Mouse (Mus musculus) kidney, postnatal 0 days (tissue): ENCODE results near the gene Adcyap1r1. TPM values are rescaled to one million over a fixed set of nuclear protein-coding genes. Genes with fewer than 3 reads are reported as not detected.

Experiments
- ATAC-seq: fragments of 200-750 bp; cut with Nextera tagmentation; replicated peaks from 2 replicates; pipeline ENCODE4 v1.8.0; 2017; ENCODE audit warnings: low read depth, moderate number of reproducible peaks, moderate TSS enrichment, moderate library complexity; ENCODE audit not compliant: low FRiP score
- DNase-seq: peaks from one replicate; pipeline ENCODE4 v3.0.0-alpha.2; 2016; ENCODE audit warnings: low spot score
- H3K27ac ChIP-seq: fragments of 300-500 bp; sonication (generic); 2 replicates; pipeline ENCODE4 v1.5.1; 2014; ENCODE audit warnings: mild to moderate bottlenecking
- H3K27me3 ChIP-seq: fragments of 300-500 bp; sonication (generic); 2 replicates; pipeline ENCODE4 v1.6.1; 2014; ENCODE audit warnings: low read length, mixed read lengths; ENCODE audit not compliant: insufficient read depth
- H3K36me3 ChIP-seq: fragments of 300-500 bp; sonication (generic); 2 replicates; pipeline ENCODE4 v1.6.1; 2014; ENCODE audit warnings: low read length, mixed read lengths; ENCODE audit not compliant: insufficient read depth
- H3K4me1 ChIP-seq: fragments of 300-500 bp; sonication (generic); replicated peaks from 2 replicates; pipeline ENCODE4 v1.6.1; 2014; ENCODE audit warnings: antibody characterized with exemption, low read length, mixed read lengths; ENCODE audit not compliant: insufficient read depth
- H3K4me2 ChIP-seq: fragments of 300-500 bp; sonication (generic); 2 replicates; pipeline ENCODE4 v1.6.1; 2014; ENCODE audit warnings: mild to moderate bottlenecking, low read length, moderate library complexity, mixed read lengths
- H3K4me3 ChIP-seq: fragments of 300-500 bp; sonication (generic); replicated peaks from 2 replicates; pipeline ENCODE4 v1.5.1; 2014; ENCODE audit warnings: low read depth, low read length
- H3K9ac ChIP-seq: fragments of 300-500 bp; sonication (generic); 2 replicates; pipeline ENCODE4 v1.6.1; 2014; ENCODE audit warnings: low read depth, low read length
- H3K9me3 ChIP-seq: fragments of 300-500 bp; sonication (generic); replicated peaks from 2 replicates; pipeline ENCODE4 v1.6.1; 2016; ENCODE audit warnings: low read length, inconsistent platforms, mixed read lengths
- CTCF ChIP-seq: IDR thresholded peaks from 2 replicates; pipeline ENCODE4 v1.5.1; 2016; ENCODE audit warnings: antibody characterized with exemption, low read depth, mild to moderate bottlenecking, moderate library complexity
- WGBS: fragments of 180-500 bp; shearing (Covaris S2); extraction: QIAGEN DNeasy Blood & Tissue Kit; methylation state at CpG from one replicate; pipeline ENCODE4 v1.1.7; 2014; 5-methylcytosine and 5-hydroxymethylcytosine counted together
- polyA plus RNA-seq: library from polyadenylated mRNA; unstranded; fragments of >200 nt; fragmentation: Nextera tagmentation; extraction: Ambion mirVana; gene quantifications from 2 replicates; pipeline ENCODE4 v1.2.1, GENCODE M21; 2015

The Adcyap1r1 gene
- polyA plus RNA-seq, 1 experiment from 2014 or later, result 1.2 TPM

DNA sequence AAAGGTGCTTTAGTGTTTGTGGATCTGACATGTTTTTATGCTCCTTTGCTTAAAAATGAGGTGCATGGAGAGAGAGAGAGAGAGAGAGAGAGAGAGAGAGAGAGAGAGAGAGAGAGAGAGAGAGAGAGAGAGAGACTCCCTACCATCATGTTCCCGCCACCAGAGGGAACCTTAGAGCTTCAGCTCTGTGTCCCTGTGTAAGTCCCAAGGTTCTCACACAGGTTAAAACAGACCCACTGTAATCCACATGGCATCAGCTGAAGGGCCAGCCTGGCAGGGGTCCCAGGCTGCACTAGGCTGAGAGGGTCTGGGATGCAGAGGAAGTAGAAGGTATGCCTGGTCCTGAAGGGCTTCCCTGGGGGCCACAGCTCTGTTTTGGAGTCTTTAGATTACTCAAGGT lies 6.4 kb downstream of the Adcyap1r1 start:
- no peak overlapping the region for H3K4me2 ChIP-seq
- H3K4me1 ChIP-seq, result no peaks in the 10 kb centered on the region
- peak; percentile 19; the same call in 1 of the 2 replicates for TF ChIP-seq CTCF
- 18% methylated on average over 1 of the region's 1 CpGs for WGBS
- no peak overlapping the region for H3K4me3 ChIP-seq
- no peak overlapping the region for H3K27ac ChIP-seq
- H3K27me3 ChIP-seq, result no peaks in the 10 kb centered on the region
- H3K9ac ChIP-seq, result no peak overlapping the region
- no peak for DNase-seq
- no peak for ATAC-seq
- no peaks in the 10 kb centered on the region for H3K9me3 ChIP-seq
- H3K36me3 ChIP-seq, result no peaks in the 10 kb centered on the region

DNA sequence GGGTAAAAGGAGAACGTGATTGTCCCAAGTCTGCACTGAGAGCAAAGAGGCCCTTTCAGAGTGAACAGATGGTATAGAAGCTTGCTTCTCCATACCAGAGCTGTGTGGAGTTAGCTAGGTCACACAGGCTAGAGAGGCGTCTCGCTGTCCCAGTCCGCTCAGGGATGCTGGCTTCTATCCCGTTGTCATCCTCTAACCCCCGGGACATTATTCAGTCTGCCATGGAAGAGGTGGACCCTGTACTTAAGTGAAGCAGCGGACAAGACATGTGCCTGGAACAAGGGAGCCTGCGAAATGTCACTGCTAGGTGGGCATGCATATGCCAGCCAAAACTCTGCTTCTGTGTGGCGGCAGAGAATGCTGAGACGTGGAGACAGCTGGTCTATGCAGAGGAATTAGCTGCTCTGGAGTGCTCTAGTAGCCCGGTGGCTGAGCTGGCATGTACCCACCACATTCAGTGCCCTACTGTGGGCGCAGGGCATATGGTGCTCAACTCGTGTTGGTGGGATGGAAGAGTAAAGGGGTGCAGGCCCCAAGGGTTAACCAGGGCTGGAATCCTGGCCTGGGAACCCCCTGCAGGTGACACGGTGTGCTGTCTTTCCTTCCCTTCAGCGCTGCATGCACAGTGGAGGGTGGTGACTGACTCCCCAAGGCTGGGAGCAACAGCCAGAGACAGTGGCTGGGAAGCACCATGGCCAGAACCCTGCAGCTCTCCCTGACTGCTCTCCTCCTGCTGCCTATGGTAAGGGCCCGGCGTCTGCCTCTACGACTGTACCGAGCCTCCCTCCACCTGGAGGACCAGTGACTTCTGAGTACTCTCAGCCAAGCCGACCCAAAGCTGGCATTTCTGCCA lies 8.0 kb downstream of the Adcyap1r1 start:
- no peaks in the 10 kb centered on the region for H3K9me3 ChIP-seq
- H3K4me1 ChIP-seq, result no peaks in the 10 kb centered on the region
- H3K4me2 ChIP-seq, result no peak overlapping the region
- ATAC-seq (no peak), DNase-seq (no peak)
- TF ChIP-seq CTCF, result no peak
- H3K27ac ChIP-seq, result no peak overlapping the region
- H3K27me3 ChIP-seq, result no peaks in the 10 kb centered on the region
- WGBS, result 86% methylated on average over 20 of the region's 20 CpGs
- H3K9ac ChIP-seq, result no peak overlapping the region
- H3K4me3 ChIP-seq, result no peak overlapping the region
- no peaks in the 10 kb centered on the region for H3K36me3 ChIP-seq

DNA sequence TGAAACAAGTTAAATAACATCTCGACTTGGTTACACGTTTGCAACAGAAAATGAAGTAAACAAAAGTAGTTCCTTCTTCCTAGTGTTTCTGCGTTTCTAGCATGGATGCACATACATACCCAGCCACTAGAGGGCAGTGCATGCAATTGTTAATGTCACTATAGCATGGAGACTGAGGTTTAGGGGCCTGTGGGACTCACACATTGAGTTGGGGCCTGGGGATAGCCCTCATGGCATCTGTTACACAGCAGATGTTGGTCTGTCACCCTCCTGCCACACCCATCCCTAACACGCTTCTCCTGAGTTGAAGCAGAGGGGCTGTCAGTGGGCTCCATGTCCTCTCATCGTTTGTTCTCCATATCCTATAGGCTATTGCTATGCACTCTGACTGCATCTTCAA lies 9.4 kb downstream of the Adcyap1r1 start:
- WGBS, result 68% methylated on average over 5 of the region's 5 CpGs
- DNase-seq, result no peak

DNA sequence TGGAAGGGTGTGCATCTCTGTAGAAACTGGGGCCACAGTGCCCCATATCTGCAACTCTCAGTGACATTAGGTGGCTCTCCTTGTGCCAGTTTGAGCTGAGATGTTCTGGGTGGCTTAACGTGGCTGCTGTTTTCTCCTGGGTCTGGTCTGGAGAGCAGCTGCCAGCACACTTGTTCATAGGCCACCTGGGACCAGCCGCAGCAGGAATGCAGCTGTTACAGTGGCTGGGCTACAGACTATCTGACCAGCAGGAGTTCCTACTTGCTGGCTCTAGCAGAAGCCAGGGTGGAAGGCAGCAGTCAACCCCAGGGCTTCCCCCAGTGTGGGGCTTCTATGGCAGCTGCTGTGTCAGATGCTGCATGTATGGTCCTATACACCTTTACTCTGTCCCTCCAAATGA lies 9.9 kb downstream of the Adcyap1r1 start:
- Histone ChIP-seq H3K36me3 (no peaks in the 10 kb centered on the region), H3K4me2 (no peak overlapping the region), H3K27me3 (no peaks in the 10 kb centered on the region), H3K9ac (no peak overlapping the region), H3K4me1 (no peaks in the 10 kb centered on the region), H3K4me3 (no peak overlapping the region), H3K27ac (no peak overlapping the region), H3K9me3 (no peaks in the 10 kb centered on the region)
- WGBS, result 77% methylated on average over 2 of the region's 2 CpGs
- ATAC-seq (no peak), DNase-seq (no peak)
- no peak for TF ChIP-seq CTCF

More for the DNA sequence above, 9.4 kb downstream of the Adcyap1r1 start:
- no peak overlapping the region for H3K4me2 ChIP-seq
- H3K27me3 ChIP-seq, result no peaks in the 10 kb centered on the region
- H3K36me3 ChIP-seq, result no peaks in the 10 kb centered on the region
- H3K4me3 ChIP-seq, result no peak overlapping the region
- no peak overlapping the region for H3K9ac ChIP-seq
- TF ChIP-seq CTCF, result peak; percentile 61
- H3K4me1 ChIP-seq, result no peaks in the 10 kb centered on the region
- no peak for ATAC-seq
- H3K27ac ChIP-seq, result no peak overlapping the region
- no peaks in the 10 kb centered on the region for H3K9me3 ChIP-seq

DNA sequence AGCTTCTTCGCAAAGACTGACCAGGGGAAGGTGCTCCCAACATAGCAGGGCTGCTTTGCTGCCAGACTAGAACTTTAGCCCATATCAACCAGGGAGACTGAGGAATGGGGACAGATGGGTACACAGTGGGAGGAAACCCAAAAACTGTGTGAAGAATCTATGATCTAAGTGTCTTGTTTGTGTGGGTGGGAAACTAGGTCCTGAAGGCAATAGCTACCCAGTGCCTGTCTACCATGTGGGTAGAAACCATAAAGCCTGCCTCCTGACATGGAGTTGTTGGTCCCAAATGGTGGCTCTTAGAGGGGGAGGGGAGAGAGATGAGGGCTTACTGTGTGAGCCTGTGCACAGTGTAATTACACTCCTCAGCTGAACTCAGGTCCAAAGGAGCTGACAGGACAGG lies 10.6 kb downstream of the Adcyap1r1 start:
- no peaks in the 10 kb centered on the region for H3K27me3 ChIP-seq
- H3K4me2 ChIP-seq, result no peak overlapping the region
- no peak for TF ChIP-seq CTCF
- H3K4me1 ChIP-seq, result no peaks in the 10 kb centered on the region
- ATAC-seq (no peak), DNase-seq (no peak)
- no peak overlapping the region for H3K27ac ChIP-seq
- no peak overlapping the region for H3K4me3 ChIP-seq
- no peaks in the 10 kb centered on the region for H3K9me3 ChIP-seq
- 97% methylated on average over 1 of the region's 1 CpGs for WGBS
- H3K36me3 ChIP-seq, result no peaks in the 10 kb centered on the region
- no peak overlapping the region for H3K9ac ChIP-seq

DNA sequence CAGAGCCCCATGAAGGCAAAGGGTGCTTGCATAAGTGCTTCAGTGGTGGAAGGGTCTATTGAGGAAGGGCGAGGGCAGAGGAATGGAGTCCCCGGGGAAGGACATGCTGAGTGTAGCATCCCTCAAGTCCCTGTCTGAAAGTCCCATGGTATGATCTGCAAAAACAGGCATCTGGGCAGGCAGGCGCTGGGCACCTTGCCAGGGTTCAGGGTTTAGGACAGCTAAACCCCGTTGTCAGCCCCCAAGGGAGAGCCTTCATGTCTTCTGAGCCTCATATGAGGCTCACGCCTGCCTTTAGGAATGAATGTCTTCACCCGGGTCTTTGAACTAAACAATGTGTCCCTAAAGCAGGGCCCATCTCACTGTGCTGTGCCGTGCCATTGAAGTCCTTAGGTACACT lies 12.2 kb downstream of the Adcyap1r1 start:
- H3K9ac ChIP-seq, result no peak overlapping the region
- no peaks in the 10 kb centered on the region for H3K36me3 ChIP-seq
- H3K9me3 ChIP-seq, result no peaks in the 10 kb centered on the region
- H3K27ac ChIP-seq, result no peak overlapping the region
- no peak overlapping the region for H3K4me3 ChIP-seq
- TF ChIP-seq CTCF, result no peak
- ATAC-seq, result no peak
- no peaks in the 10 kb centered on the region for H3K4me1 ChIP-seq
- H3K4me2 ChIP-seq, result no peak overlapping the region
- WGBS, result 79% methylated on average over 7 of the region's 7 CpGs
- DNase-seq, result no peak
- H3K27me3 ChIP-seq, result no peaks in the 10 kb centered on the region

DNA sequence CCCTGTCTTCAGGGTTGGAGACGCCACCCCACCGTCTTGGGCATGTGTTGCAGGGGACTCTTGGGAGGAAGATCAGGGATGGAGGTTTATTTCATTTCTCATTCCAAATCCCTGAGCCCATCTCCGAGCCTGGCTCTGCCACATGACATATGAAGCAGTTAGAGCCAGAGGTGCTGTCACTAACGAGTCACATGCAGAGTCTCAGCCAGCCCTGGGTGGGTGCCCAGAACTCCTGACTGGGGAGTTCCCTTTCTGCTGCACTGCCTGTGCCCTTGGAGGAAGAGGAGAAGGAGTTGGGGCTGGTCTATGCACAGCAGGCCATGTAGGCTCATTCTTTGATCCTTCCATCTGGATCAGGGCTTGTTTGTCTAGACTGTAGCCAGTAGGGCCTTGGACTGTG lies 13.5 kb downstream of the Adcyap1r1 start:
- WGBS, result 81% methylated on average over 4 of the region's 4 CpGs
- no peak for TF ChIP-seq CTCF
- Histone ChIP-seq H3K9me3 (no peaks in the 10 kb centered on the region), H3K36me3 (no peaks in the 10 kb centered on the region), H3K9ac (no peak overlapping the region), H3K4me1 (no peaks in the 10 kb centered on the region), H3K27ac (no peak overlapping the region), H3K4me2 (no peak overlapping the region), H3K4me3 (no peak overlapping the region), H3K27me3 (no peaks in the 10 kb centered on the region)
- ATAC-seq, result no peak
- no peak for DNase-seq
